Mouse (Mus musculus) G1E (cell line): ENCODE measurements around the gene Vsig2.
A peak's percentile ranks its signal among the peaks of the same experiment; 100 is the strongest.

Experiments
- CTCF ChIP-seq: IDR thresholded peaks from 2 replicates; pipeline ENCODE4 v1.5.1; 2012; ENCODE audit warnings: low read depth, low read length, inconsistent platforms, mixed read lengths
- GATA1 ChIP-seq: IDR thresholded peaks from 2 replicates; pipeline ENCODE4 v1.6.1; 2012; ENCODE audit warnings: borderline replicate concordance, low read length, inconsistent platforms, mixed read lengths
- GATA2 ChIP-seq: IDR thresholded peaks from 2 replicates; pipeline ENCODE4 v1.6.1; 2012; ENCODE audit warnings: low read depth, low read length, inconsistent platforms, borderline replicate concordance
- POLR2AphosphoS5 ChIP-seq: IDR thresholded peaks from 2 replicates; pipeline ENCODE4 v1.6.1; 2012; ENCODE audit warnings: low read depth, low read length, inconsistent platforms; ENCODE audit not compliant: insufficient replicate concordance
- TAL1 ChIP-seq: conservative IDR thresholded peaks from 2 replicates; pipeline ENCODE4 v1.6.1; 2012; ENCODE audit warnings: low read depth, low read length, inconsistent platforms, mixed read lengths

GRCm38 (mm10) chr9:37517467-37517866 is 21.6 kb upstream of the Vsig2 start:
- TF ChIP-seq CTCF (no peak), TAL1 (peak; percentile 96), GATA1 (no peak), POLR2AphosphoS5 (no peak), GATA2 (no peak)
